Mouse (Mus musculus) left cerebral cortex, postnatal 10 days (tissue): Measurements from ENCODE around the gene Adam26a. TPM values are rescaled to one million over a fixed set of nuclear protein-coding genes. Genes with fewer than 3 reads are reported as not detected.
"Not testable (repeated sequence)": the region's sequence is repeated elsewhere in the genome, so short reads cannot be mapped to it uniquely, and the experiment has no call there.

Source experiments
- DNase-seq, 2 experiments: peaks; one replicate each; pipeline ENCODE4 v3.0.0; 2021 to 2022; ENCODE audit warnings: low spot score in 2 of 2, mixed read lengths in 1 of 2; ENCODE audit errors: extremely low spot score in 1 of 2
- intact Hi-C: fragments of 180-260 bp; cut with DNase I; formaldehyde crosslinking; loops from one replicate; pipeline ENCODE4 v1.15.1; 2025
- total RNA-seq, 2 experiments: library from RNA; stranded (reverse); gene quantifications; 2 replicates each; pipeline ENCODE4 v1.2.3; 2021

Gene Adam26a
- total RNA-seq = not detected

GRCm38 (mm10) chr8:43576607-43577006 lies at the start of gene Adam26a:
Gene Adam26a (minus strand): TSS chr8:43576707.
- DNase-seq = not testable (repeated sequence)
- intact Hi-C loops = loop anchor here (10.0 kb wide), 1 partner anchor 62 kb away; no protein-coding TSS in a partner anchor

DNA sequence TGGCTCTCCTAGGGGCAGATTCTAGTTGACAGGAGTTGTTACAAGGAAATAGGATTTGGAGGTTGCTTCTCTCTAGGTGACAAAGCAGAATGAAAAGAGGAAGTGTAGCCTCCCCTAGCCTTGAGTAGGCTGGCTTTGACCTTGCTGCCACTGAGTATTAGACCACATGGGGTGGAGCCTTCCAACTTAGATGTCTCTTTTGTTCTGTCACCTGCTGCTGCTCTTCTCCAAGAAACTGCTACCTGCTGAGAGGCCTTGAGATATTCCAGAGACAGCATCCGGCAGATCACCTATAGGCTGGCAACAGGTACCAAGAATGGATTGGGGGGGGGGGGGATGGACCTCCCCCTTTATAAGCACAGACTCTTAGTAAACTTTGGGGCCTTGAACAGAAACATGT lies 39.5 kb upstream of the Adam26a start:
- no peak for DNase-seq
- intact Hi-C loops = no loop called here

DNA sequence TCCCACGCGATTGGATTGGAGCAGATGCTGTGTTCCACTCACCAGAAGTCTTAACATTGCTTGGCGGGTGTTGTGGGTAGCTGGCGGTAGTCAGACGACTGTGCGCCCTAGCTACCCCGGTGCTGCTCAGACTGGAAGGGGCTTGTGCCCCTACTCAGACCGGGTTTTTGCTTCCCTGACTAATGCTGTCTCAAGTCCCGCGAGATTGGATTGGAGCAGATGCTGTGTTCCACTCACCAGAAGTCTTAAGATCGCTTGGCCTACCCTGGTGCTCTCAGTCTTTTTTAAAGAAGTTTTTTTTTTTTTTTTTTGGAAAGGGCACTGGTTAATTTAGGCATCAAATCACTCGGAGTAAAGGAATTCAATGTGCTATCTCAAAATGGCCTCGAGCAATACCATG lies 27.1 kb upstream of the Adam26a start:
- DNase-seq, intact Hi-C loops: not testable (repeated sequence)

DNA sequence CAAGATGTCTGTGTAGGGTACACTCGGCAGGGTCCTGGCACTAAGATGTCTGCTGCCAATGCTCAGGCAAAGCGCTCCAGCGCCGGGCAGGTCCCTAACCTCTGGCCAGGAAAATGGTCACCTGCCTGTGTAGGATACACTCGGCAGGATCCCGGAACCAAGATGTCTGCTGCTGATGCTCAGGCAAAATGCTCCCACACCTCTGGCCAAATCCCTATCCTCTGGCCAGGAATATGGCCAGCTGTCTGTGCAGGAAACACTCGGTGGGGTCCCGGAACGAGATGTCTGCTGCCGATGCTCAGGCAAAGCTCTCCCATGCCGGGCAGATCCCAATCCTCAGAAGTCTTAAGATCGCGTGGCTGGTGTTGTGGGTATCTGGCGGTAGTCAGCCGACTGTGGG lies 26.7 kb upstream of the Adam26a start:
- intact Hi-C loops = not testable (repeated sequence)

DNA sequence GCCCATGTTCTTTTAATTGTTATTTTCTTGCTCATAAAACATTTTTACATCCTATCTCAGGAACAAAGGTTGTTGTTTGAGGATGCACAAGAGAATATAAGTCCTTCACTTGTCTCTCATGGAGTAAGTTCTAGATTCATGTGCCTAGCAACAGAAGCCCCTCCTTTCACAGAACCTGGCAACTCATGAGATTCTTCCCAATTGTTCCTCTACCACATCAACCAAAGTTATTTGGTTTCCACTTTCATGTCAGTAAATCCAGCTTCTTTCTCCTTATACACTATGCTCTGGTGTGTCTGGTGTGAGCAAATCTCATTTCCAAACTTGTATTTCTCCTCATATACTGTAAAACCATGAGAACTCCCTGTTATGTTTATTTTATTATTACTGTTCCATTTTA lies 48.5 kb downstream of the Adam26a start, which contains the start of gene Adam26b:
TSS of gene Adam26b (minus strand) at position 101 of the 400 bp plus-strand sequence.
- DNase-seq, intact Hi-C loops: not testable (repeated sequence)

More for the DNA sequence above, 26.7 kb upstream of the Adam26a start:
- DNase-seq = not testable (repeated sequence)

Other genes starting within 250 kb of the Adam26a start
- gene Adam26b, start 48.6 kb downstream of the Adam26a start, total RNA-seq = not detected
- under 1 TPM in 1 of 2 experiments, not detected in 1; 0.15 TPM for gene Gm5346, start 50.6 kb upstream of the Adam26a start, total RNA-seq
- not detected for gene Adam34, start 133.3 kb upstream of the Adam26a start, total RNA-seq